Mouse (Mus musculus): ENCODE data around the gene Ppt2.

DNA sequence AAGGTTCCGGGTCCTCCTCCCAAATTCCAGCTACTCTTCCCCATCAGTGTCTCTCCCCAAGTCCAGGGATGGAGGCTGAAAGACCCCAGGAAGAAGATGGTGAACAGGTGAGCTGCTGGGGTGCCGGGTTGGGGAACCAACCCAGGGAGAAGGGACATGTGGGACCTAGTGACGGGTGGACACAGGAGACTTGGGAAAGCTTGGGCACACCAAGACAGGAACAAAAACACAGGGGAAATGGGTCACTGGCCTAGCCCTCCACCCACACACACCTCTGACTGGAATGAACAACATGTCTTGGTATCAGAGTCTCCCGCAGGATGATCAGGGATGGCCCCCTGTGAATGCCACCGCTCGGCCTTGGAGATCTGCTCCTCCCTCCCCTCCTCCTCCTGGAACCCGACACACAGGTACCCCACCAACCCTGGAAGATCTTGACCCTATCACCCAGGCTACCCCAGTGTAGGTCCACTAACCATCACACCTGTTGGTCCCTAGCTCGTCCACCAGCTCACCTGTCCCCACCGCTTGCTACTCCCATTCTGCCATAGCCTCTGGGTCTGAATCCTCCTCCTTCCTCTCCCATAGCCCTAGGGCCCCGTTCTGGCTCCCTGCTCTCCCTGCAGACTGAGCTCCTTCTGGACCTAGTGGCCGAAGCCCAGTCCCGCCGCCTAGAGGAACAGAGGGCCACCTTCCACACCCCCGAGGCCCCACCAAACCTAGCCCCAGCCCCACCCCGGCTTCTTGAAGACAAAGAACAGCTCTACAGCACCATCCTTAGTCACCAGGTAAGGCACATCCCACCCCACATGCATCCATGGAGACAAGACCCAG lies 37.9 kb downstream of the Ppt2 start:
- TF ChIP-seq CTCF (IDR thresholded peaks at IDR 0.05; ENCODE audit: control insufficient read depth, insufficient read depth, insufficient replicate concordance, low read depth, low read length) = no peak
- TF ChIP-seq POLR2A (IDR thresholded peaks at IDR 0.05; ENCODE audit: control insufficient read depth, low read depth, low read length) = no peak

All from testis, adult 2 months (tissue).